Mouse (Mus musculus) embryonic facial prominence, embryonic 15.5 days (tissue): ENCODE data around the gene Slc4a4. TPM values are rescaled to one million over a fixed set of nuclear protein-coding genes. Genes with fewer than 3 reads are reported as not detected.

Experiments used
- ATAC-seq: fragments of 200-750 bp; cut with Nextera tagmentation; 2 replicates; pipeline ENCODE4 v1.8.0; 2017; ENCODE audit warnings: low read depth, moderate TSS enrichment; ENCODE audit not compliant: insufficient number of reproducible peaks, low FRiP score, low TSS enrichment
- H3K27ac ChIP-seq: fragments of 300-500 bp; sonication (generic); replicated peaks from 2 replicates; pipeline ENCODE4 v1.5.1; 2015; ENCODE audit warnings: mild to moderate bottlenecking, inconsistent platforms
- H3K27me3 ChIP-seq: fragments of 300-500 bp; sonication (generic); 2 replicates; pipeline ENCODE4 v1.6.1; 2015; ENCODE audit warnings: inconsistent platforms
- H3K36me3 ChIP-seq: fragments of 300-500 bp; sonication (generic); 2 replicates; pipeline ENCODE4 v1.6.1; 2015; ENCODE audit warnings: mild to moderate bottlenecking, inconsistent platforms
- H3K4me1 ChIP-seq: fragments of 300-500 bp; sonication (generic); 2 replicates; pipeline ENCODE4 v1.6.1; 2015; ENCODE audit warnings: inconsistent platforms
- H3K4me2 ChIP-seq: fragments of 300-500 bp; sonication (generic); replicated peaks from 2 replicates; pipeline ENCODE4 v1.6.1; 2015; ENCODE audit warnings: mild to moderate bottlenecking, inconsistent platforms
- H3K4me3 ChIP-seq: fragments of 300-500 bp; sonication (generic); replicated peaks from 2 replicates; pipeline ENCODE4 v1.5.1; 2015; ENCODE audit warnings: mild to moderate bottlenecking, inconsistent platforms
- H3K9ac ChIP-seq: fragments of 300-500 bp; sonication (generic); 2 replicates; pipeline ENCODE4 v1.6.1; 2015; ENCODE audit warnings: inconsistent platforms
- H3K9me3 ChIP-seq: fragments of 300-500 bp; sonication (generic); replicated peaks from 2 replicates; pipeline ENCODE4 v1.6.1; 2016; ENCODE audit warnings: inconsistent platforms
- WGBS: fragments of 180-500 bp; shearing (Covaris S2); methylation state at CpG from one replicate; pipeline ENCODE4 v1.1.7; 2015; 5-methylcytosine and 5-hydroxymethylcytosine counted together
- polyA plus RNA-seq: library from polyadenylated mRNA; unstranded; fragments of >200 nt; fragmentation: Nextera tagmentation; extraction: Ambion mirVana; gene quantifications from 2 replicates; pipeline ENCODE4 v1.2.1, GENCODE M21; 2015

The Slc4a4 gene
- polyA plus RNA-seq, 1 experiment from 2014 or later, result 2.8 TPM

GRCm38 (mm10) chr5:89087916-89088315, 201.3 kb downstream of the Slc4a4 start:
- ATAC-seq, result no peak

DNA sequence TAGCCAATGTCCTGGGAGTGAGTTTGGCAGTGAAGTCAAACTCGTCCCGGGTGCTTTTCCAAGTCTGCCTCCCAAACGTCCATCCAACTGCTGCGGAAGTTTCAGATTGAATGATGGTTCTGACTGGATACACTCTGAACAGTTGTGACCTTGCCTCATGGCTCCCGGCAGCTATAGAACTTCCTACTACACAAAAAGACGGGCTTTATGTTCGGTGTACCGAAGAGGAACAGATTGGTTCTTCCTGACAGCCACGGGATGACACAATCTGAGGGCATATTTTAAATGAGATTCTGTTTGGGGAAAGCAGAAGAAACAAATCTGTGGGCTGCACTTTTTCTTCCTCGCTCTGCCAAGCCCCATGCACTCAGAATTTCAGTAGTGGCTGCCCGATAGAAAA, 201.8 kb downstream of the Slc4a4 start:
- ATAC-seq, result no peak

More at GRCm38 (mm10) chr5:89087916-89088315, 201.3 kb downstream of the Slc4a4 start:
- H3K36me3 ChIP-seq, result no peaks in the 10 kb centered on the region
- no peak overlapping the region for H3K4me3 ChIP-seq
- H3K9me3 ChIP-seq, result no peaks in the 10 kb centered on the region
- H3K4me2 ChIP-seq, result no peak overlapping the region
- H3K4me1 ChIP-seq, result no peaks in the 10 kb centered on the region
- no peak overlapping the region for H3K27ac ChIP-seq
- 90% methylated on average over 7 of the region's 7 CpGs for WGBS
- no peaks in the 10 kb centered on the region for H3K27me3 ChIP-seq
- H3K9ac ChIP-seq, result no peak overlapping the region

DNA sequence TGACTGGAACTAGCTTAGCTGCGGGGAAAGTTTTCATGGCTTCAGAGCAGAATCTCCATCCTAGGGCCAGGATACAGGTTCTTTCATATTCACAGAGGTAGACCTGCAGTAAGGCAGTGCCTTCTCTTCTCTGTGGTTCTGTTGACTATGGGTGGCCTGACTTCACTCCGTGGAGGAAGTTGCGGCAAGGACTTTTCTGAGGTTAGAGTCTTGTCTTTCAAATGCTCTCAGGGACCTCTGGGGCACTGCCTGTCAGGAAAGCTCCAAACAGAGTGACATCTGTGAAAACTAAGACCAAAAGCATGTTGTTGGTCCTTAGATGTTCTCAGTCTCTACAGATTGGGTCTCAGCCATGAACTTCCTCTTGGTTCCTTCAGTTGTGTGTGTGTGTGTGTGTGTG, 203.5 kb downstream of the Slc4a4 start:
- H3K9me3 ChIP-seq, result no peaks in the 10 kb centered on the region
- H3K4me2 ChIP-seq, result no peak overlapping the region
- H3K4me1 ChIP-seq, result no peaks in the 10 kb centered on the region
- WGBS, result 70% methylated on average over 3 of the region's 3 CpGs
- H3K27ac ChIP-seq, result no peak overlapping the region
- H3K27me3 ChIP-seq, result no peaks in the 10 kb centered on the region
- H3K36me3 ChIP-seq, result no peaks in the 10 kb centered on the region
- no peak for ATAC-seq
- H3K9ac ChIP-seq, result no peak overlapping the region
- no peak overlapping the region for H3K4me3 ChIP-seq

More for the DNA sequence above, 201.8 kb downstream of the Slc4a4 start:
- no peak overlapping the region for H3K4me2 ChIP-seq
- H3K36me3 ChIP-seq, result no peaks in the 10 kb centered on the region
- no peak overlapping the region for H3K27ac ChIP-seq
- 78% methylated on average over 11 of the region's 11 CpGs for WGBS
- no peak overlapping the region for H3K4me3 ChIP-seq
- no peaks in the 10 kb centered on the region for H3K4me1 ChIP-seq
- H3K9ac ChIP-seq, result no peak overlapping the region
- no peaks in the 10 kb centered on the region for H3K9me3 ChIP-seq
- H3K27me3 ChIP-seq, result no peaks in the 10 kb centered on the region

DNA sequence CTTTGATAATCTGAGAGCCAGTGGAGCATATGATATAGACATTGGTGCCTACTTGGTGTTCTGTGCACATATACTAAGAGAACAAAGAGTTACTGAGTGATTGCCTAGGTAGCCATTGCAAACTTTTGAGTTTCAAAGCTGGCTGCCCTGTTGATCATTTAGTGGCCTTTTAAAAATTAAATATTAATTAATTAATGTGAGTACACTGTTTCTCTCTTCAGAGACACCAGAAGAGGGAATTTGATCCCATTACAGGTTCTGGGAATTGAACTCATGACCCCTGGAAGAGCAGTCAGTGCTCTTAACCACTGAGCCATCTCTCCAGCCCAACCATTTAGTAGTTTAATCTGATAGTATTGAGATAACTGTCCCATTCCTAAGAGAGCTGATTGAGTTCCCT, 209.8 kb downstream of the Slc4a4 start:
- Histone ChIP-seq H3K4me1 (no peaks in the 10 kb centered on the region), H3K27ac (no peak overlapping the region), H3K9ac (no peak overlapping the region), H3K36me3 (no peaks in the 10 kb centered on the region), H3K4me2 (no peak overlapping the region), H3K27me3 (no peaks in the 10 kb centered on the region), H3K4me3 (no peak overlapping the region), H3K9me3 (no peaks in the 10 kb centered on the region)
- ATAC-seq, result no peak

DNA sequence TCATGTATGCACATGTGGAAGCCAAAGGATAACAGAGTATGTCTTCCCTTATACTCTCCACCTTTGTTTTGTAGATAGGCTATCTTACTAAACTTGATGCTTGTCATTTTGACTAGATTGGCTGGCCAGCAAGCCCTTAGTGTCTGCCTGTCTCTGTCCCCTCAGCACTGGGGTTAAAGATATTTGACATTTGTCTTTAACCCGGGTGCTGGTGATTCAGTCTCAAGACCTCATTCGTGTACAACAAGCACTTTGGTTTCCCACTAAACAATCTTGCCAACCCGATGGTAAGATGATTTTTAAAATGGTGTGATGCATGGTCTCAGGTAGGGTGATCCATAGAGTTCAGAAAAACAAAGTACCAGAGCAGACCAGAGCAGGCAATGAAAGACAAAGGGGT, 210.7 kb downstream of the Slc4a4 start:
- WGBS, result 88% methylated on average over 3 of the region's 3 CpGs
- Histone ChIP-seq H3K4me1 (no peaks in the 10 kb centered on the region), H3K4me3 (no peak overlapping the region), H3K27me3 (no peaks in the 10 kb centered on the region), H3K36me3 (no peaks in the 10 kb centered on the region), H3K9ac (no peak overlapping the region), H3K4me2 (no peak overlapping the region), H3K9me3 (no peaks in the 10 kb centered on the region), H3K27ac (no peak overlapping the region)
- ATAC-seq, result no peak

DNA sequence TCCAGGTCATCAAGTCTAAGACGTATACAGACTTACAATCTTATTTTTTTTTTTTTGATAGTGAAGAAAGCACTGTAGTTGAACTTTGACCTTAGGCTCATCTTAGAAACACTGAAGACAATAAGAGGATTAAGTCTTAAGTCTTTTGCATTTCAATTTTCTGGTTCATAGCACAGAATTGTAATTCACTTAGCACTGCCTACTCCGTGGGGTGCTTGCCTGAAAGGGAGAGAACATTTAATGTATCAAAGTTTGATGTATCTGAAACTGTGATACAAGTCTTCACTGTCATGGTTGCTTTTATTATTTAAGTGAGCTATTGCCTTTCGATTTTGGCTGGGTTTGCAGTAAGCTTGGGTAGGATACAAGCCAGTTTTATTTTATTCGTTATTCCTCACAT, 211.5 kb downstream of the Slc4a4 start:
- Histone ChIP-seq H3K4me2 (no peak overlapping the region), H3K36me3 (no peaks in the 10 kb centered on the region), H3K4me3 (no peak overlapping the region), H3K9ac (no peak overlapping the region), H3K27ac (no peak overlapping the region), H3K4me1 (no peaks in the 10 kb centered on the region), H3K27me3 (no peaks in the 10 kb centered on the region), H3K9me3 (no peaks in the 10 kb centered on the region)
- no peak for ATAC-seq
- 63% methylated on average over 4 of the region's 4 CpGs for WGBS

- H3K27ac ChIP-seq, result no peak overlapping the region
- no peaks in the 10 kb centered on the region for H3K36me3 ChIP-seq
- H3K4me1 ChIP-seq, result no peaks in the 10 kb centered on the region
- no peak overlapping the region for H3K4me3 ChIP-seq
- ATAC-seq, result no peak
- 76% methylated on average over 3 of the region's 3 CpGs for WGBS
- no peak overlapping the region for H3K9ac ChIP-seq
- no peaks in the 10 kb centered on the region for H3K27me3 ChIP-seq
- no peaks in the 10 kb centered on the region for H3K9me3 ChIP-seq
- no peak overlapping the region for H3K4me2 ChIP-seq
These were observed 213.3 kb downstream of the Slc4a4 start for GRCm38 (mm10) chr5:89099886-89100285.

- H3K9ac ChIP-seq, result no peak overlapping the region
- WGBS, result 56% methylated on average over 4 of the region's 4 CpGs
- no peak for ATAC-seq
- no peak overlapping the region for H3K4me2 ChIP-seq
- no peaks in the 10 kb centered on the region for H3K27me3 ChIP-seq
- H3K4me1 ChIP-seq, result no peaks in the 10 kb centered on the region
- H3K9me3 ChIP-seq, result no peaks in the 10 kb centered on the region
- H3K27ac ChIP-seq, result no peak overlapping the region
- H3K36me3 ChIP-seq, result no peaks in the 10 kb centered on the region
- no peak overlapping the region for H3K4me3 ChIP-seq
These were observed 215.9 kb downstream of the Slc4a4 start for GRCm38 (mm10) chr5:89102560-89102959.

GRCm38 (mm10) chr5:89105346-89105745, 218.7 kb downstream of the Slc4a4 start:
- no peak overlapping the region for H3K27ac ChIP-seq
- no peak overlapping the region for H3K9ac ChIP-seq
- 73% methylated on average over 9 of the region's 9 CpGs for WGBS
- no peak for ATAC-seq
- H3K4me1 ChIP-seq, result no peaks in the 10 kb centered on the region
- no peaks in the 10 kb centered on the region for H3K36me3 ChIP-seq
- no peak overlapping the region for H3K4me2 ChIP-seq
- H3K27me3 ChIP-seq, result no peaks in the 10 kb centered on the region
- H3K4me3 ChIP-seq, result no peak overlapping the region
- no peaks in the 10 kb centered on the region for H3K9me3 ChIP-seq

- no peak for ATAC-seq
- H3K27me3 ChIP-seq, result no peaks in the 10 kb centered on the region
- no peak overlapping the region for H3K9ac ChIP-seq
- H3K4me3 ChIP-seq, result no peak overlapping the region
- no peaks in the 10 kb centered on the region for H3K9me3 ChIP-seq
- H3K36me3 ChIP-seq, result no peaks in the 10 kb centered on the region
- H3K4me2 ChIP-seq, result no peak overlapping the region
- no peaks in the 10 kb centered on the region for H3K4me1 ChIP-seq
- H3K27ac ChIP-seq, result no peak overlapping the region
These were observed 219.6 kb downstream of the Slc4a4 start for GRCm38 (mm10) chr5:89106217-89106616.

DNA sequence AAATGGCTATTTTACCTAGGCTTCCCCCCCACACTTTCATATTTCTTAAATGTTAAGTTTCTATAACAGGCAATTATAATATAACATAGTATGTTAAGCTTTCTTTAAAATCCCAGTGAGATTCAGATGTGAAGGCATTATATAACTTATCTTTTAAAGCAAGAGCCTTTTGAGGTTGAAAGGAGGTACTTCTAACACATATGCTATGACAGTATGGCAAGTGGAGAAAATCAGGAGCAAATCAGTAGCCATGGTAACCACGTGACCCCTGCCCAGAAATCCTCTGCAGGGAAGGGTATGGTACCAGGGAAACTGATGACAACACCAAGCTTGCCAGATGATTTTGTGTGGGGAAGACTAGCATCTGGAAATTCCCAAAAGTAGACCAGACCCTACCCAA, 222.2 kb downstream of the Slc4a4 start:
- no peak overlapping the region for H3K4me2 ChIP-seq
- no peak for ATAC-seq
- H3K27ac ChIP-seq, result no peak overlapping the region
- H3K27me3 ChIP-seq, result no peaks in the 10 kb centered on the region
- no peak overlapping the region for H3K4me3 ChIP-seq
- H3K9me3 ChIP-seq, result no peaks in the 10 kb centered on the region
- 71% methylated on average over 1 of the region's 1 CpGs for WGBS
- no peaks in the 10 kb centered on the region for H3K4me1 ChIP-seq
- no peaks in the 10 kb centered on the region for H3K36me3 ChIP-seq
- H3K9ac ChIP-seq, result no peak overlapping the region

DNA sequence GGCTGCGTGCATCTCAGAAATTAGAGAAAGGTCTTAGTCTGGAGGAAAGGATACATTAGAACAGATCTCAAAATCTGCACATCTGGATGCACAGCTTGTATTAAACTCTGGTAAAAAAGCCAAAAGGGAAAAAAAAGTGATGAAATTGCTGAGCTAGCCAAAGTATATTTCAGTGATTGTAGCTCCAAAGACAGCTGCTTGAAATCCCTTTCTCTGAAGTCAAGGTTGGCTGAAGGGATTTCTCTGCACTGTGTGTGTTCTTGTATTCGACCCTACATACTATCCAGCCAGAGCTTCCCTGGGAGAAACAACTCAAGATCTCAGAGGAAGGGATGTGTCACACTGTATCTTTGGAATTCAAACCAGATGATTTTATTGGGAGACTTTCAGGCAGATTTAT, 223.2 kb downstream of the Slc4a4 start:
- H3K4me2 ChIP-seq, result no peak overlapping the region
- no peak overlapping the region for H3K27ac ChIP-seq
- H3K27me3 ChIP-seq, result no peaks in the 10 kb centered on the region
- no peaks in the 10 kb centered on the region for H3K4me1 ChIP-seq
- no peaks in the 10 kb centered on the region for H3K36me3 ChIP-seq
- no peak overlapping the region for H3K4me3 ChIP-seq
- WGBS, result 58% methylated on average over 2 of the region's 2 CpGs
- no peaks in the 10 kb centered on the region for H3K9me3 ChIP-seq
- no peak overlapping the region for H3K9ac ChIP-seq
- ATAC-seq, result no peak
